Mouse (Mus musculus) thymus, adult 2 months (tissue): ENCODE measurements around the gene Lamb2. TPM values are rescaled to one million over a fixed set of nuclear protein-coding genes. Genes with fewer than 3 reads are reported as not detected.

Experiments used
- DNase-seq: peaks from one replicate; pipeline ENCODE4 v3.0.0; 2021
- H3K27ac ChIP-seq: fragments of 200-500 bp; 2 replicates; pipeline ENCODE4 v1.5.1; 2012; ENCODE audit warnings: low read length, control low read depth; ENCODE audit not compliant: control insufficient read depth, insufficient read depth
- H3K27me3 ChIP-seq: fragments of 200-500 bp; 2 replicates; pipeline ENCODE4 v1.6.1; 2012; ENCODE audit warnings: mild to moderate bottlenecking, low read length, moderate library complexity, mixed read lengths; ENCODE audit not compliant: control insufficient read depth, insufficient read depth
- H3K36me3 ChIP-seq: fragments of 200-500 bp; 2 replicates; pipeline ENCODE4 v1.6.1; 2012; ENCODE audit warnings: mild to moderate bottlenecking, low read length, moderate library complexity; ENCODE audit not compliant: control insufficient read depth, insufficient read depth
- H3K4me1 ChIP-seq: fragments of 200-500 bp; replicated peaks from 2 replicates; pipeline ENCODE4 v1.6.1; 2012; ENCODE audit warnings: low read length; ENCODE audit not compliant: control insufficient read depth, insufficient read depth
- H3K4me3 ChIP-seq: fragments of 200-500 bp; 2 replicates; pipeline ENCODE4 v1.5.1; 2012; ENCODE audit warnings: mild to moderate bottlenecking, low read length, control low read depth, moderate library complexity; ENCODE audit not compliant: control insufficient read depth, insufficient read depth
- CTCF ChIP-seq: fragments of 200-500 bp; IDR thresholded peaks from 2 replicates; pipeline ENCODE4 v1.5.1; 2012; ENCODE audit warnings: mild to moderate bottlenecking, control low read depth, low read length, moderate library complexity, borderline replicate concordance; ENCODE audit not compliant: control insufficient read depth, poor library complexity, insufficient read depth; ENCODE audit errors: extremely low read depth
- POLR2A ChIP-seq: fragments of 200-500 bp; IDR thresholded peaks from 2 replicates; pipeline ENCODE4 v1.6.1; 2012; ENCODE audit warnings: mild to moderate bottlenecking, low read length, control low read depth, moderate library complexity; ENCODE audit not compliant: control insufficient read depth, poor library complexity, insufficient read depth; ENCODE audit errors: extremely low read depth
- WGBS: fragments of 180-500 bp; shearing (Covaris S2); methylation state at CpG from one replicate; pipeline ENCODE4 v1.1.7; 2018; 5-methylcytosine and 5-hydroxymethylcytosine counted together
- polyA plus RNA-seq: library from polyadenylated mRNA; depleted of rRNA; stranded (reverse); fragments of >200 nt; gene quantifications from 2 replicates; pipeline ENCODE4 v1.2.3, GENCODE M21; 2012

Lamb2 gene
- polyA plus RNA-seq, 1 experiment: 33.7 TPM

DNA sequence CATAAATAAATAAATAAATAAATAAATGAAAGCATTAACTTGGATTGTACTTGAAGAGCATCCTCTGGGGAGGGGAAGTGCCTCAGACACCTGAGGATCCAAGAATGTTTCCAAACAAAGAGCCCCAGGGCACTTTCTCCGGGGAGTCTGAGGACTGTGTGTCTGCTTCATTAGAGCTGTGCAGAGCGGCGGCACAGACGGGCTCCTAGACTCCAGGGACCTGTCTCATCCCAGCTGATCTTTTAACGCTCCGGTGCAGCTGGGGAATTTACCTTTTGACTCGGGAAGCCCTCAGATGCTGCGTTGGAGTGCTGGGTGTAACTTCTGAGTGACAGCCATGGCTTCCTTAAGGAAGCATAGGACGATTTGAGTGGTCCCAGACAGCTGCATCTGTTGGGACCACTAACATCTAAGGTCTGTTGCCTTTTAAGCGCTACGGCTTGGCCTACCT lies 18.3 kb upstream of the Lamb2 start, which contains the start of gene Klhdc8b:
Gene Klhdc8b, minus strand, starts transcription at position 401 of the 451 bp plus-strand sequence.
- peak within 1 kb of the TSS; percentile 9; the same call in 1 of the 2 replicates for H3K27ac ChIP-seq
- peak within 1 kb of the TSS; percentile 77 for H3K4me3 ChIP-seq
- H3K36me3 ChIP-seq: peaks cover 18% of the 10 kb centered on the region
- H3K27me3 ChIP-seq: no peaks in the 10 kb centered on the region
- 37% methylated on average over 11 of the region's 11 CpGs for WGBS
- no peak for DNase-seq
- TF ChIP-seq CTCF (no peak), POLR2A (no peak)
- peaks cover 11% of the 10 kb centered on the region for H3K4me1 ChIP-seq

DNA sequence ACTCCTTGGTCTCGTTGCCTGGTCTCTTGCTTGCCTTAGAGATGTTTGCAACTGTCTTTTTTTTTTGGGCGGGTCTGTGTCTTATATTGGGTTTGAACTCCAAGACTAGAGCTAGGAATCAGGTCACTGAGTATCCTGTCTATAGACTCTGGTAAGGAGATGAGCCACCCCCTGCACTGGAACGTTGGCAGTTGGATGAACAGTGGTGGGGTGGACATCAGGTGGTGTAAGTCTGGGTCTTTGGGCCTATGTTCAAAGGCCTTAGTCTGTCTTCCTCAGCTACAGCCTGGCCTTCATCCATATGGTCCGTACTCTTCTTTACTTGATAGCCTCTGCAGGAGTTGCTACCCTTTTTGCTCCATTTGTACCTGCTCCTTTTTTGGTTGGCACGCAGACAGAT lies 17.9 kb upstream of the Lamb2 start:
- no peak overlapping the region for H3K27ac ChIP-seq

DNA sequence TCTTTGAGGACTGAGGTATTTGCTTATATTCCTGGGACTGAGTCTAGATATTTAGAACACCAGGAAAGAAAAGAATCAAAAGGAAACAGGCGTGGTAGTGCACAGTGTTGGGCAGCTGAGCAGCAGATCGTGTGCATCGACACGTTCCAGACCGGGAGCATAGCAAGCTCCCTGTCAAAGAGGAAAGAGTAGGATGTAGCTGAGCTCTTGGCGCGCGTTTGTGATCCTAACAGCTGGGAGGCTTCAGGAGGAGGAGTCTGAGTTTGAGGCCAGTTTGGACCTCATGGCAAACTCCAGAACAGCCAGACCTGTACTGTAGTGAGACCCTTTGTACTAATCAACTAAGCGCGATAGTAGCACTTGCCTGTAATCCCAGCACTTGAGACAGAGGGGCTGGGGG lies 17.3 kb upstream of the Lamb2 start:
- no peaks in the 10 kb centered on the region for H3K27me3 ChIP-seq
- DNase-seq: no peak
- H3K27ac ChIP-seq: no peak overlapping the region
- H3K4me1 ChIP-seq: peaks cover 11% of the 10 kb centered on the region
- TF ChIP-seq POLR2A: no peak
- no peak overlapping the region for H3K4me3 ChIP-seq
- H3K36me3 ChIP-seq: peaks cover 18% of the 10 kb centered on the region
- 95% methylated on average over 10 of the region's 10 CpGs for WGBS

More for the DNA sequence above, 17.9 kb upstream of the Lamb2 start:
- TF ChIP-seq CTCF (no peak), POLR2A (no peak)
- peaks cover 18% of the 10 kb centered on the region for H3K36me3 ChIP-seq
- no peak for DNase-seq
- no peaks in the 10 kb centered on the region for H3K27me3 ChIP-seq
- WGBS: 91% methylated on average over 5 of the region's 5 CpGs
- H3K4me3 ChIP-seq: no peak overlapping the region
- H3K4me1 ChIP-seq: peaks cover 11% of the 10 kb centered on the region

DNA sequence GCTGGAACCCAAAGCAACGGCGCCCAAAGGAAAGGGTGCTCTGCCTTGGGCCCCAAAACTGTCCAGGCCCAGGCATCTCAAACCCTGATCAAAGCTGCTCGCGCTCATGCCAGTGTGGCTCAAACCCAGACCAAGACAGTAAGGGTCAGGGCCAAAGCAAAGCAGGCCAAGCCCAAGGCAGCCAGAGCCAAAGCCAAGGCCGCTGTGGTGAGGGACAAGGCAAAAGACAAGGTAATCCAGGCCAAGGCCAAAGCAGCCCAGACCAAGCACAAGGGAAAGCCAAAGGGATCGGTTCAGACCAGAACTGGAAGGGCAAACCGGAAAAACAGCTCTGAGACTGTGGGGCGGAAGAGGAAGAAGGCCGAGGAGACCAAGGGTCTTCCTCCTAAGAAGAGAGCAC lies 15.8 kb upstream of the Lamb2 start:
- TF ChIP-seq CTCF (no peak), POLR2A (no peak)
- no peak overlapping the region for H3K4me3 ChIP-seq
- peaks cover 18% of the 10 kb centered on the region for H3K36me3 ChIP-seq
- DNase-seq: no peak
- no peaks in the 10 kb centered on the region for H3K27me3 ChIP-seq
- H3K4me1 ChIP-seq: peaks cover 11% of the 10 kb centered on the region
- 96% methylated on average over 9 of the region's 9 CpGs for WGBS
- no peak overlapping the region for H3K27ac ChIP-seq

DNA sequence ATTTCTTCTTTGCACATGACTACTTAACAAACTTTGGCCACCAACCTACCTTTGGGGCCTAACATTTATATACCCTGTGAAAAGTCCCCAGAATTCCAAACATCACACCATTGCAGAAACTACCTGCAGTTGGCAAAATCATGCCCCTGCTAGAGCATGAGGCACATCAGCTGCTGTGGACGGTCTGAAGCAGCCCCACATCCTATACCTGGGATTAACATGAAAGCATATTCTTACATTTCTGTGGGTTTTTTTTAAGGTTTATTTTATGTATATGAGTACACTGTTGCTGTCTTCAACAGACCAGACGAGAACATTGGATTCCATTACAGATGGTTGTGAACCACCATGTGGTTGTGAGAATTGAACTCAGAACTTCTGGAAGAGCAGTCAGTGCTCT lies 13.3 kb upstream of the Lamb2 start:
- WGBS: 95% methylated on average over 2 of the region's 2 CpGs
- H3K27ac ChIP-seq: no peak overlapping the region
- no peak for DNase-seq
- no peaks in the 10 kb centered on the region for H3K27me3 ChIP-seq
- no peak overlapping the region for H3K4me3 ChIP-seq
- peaks cover 9% of the 10 kb centered on the region for H3K4me1 ChIP-seq
- TF ChIP-seq POLR2A: no peak
- no peak for TF ChIP-seq CTCF
- H3K36me3 ChIP-seq: peaks cover 18% of the 10 kb centered on the region

DNA sequence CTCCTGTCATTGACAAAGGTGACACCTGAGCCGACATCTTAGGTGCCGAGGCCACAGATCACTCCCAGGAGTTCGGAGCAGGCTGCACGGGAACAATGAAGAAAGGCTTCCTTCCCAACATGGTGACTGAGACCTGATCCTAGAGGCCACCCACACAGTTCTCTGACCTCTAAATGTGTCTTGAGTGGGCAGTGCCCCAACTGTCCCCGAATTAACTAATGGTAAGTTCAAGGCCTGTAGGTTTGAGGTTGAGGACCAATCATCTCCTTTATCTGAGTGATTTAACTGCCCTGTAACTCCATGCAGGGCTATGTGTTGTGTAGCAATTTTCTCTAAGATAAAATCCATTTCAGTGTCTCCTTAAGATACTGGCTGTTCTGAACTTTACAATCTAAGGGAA lies 10.1 kb upstream of the Lamb2 start:
- no peak for DNase-seq
- WGBS: 96% methylated on average over 5 of the region's 5 CpGs
- TF ChIP-seq POLR2A: no peak
- TF ChIP-seq CTCF: no peak

DNA sequence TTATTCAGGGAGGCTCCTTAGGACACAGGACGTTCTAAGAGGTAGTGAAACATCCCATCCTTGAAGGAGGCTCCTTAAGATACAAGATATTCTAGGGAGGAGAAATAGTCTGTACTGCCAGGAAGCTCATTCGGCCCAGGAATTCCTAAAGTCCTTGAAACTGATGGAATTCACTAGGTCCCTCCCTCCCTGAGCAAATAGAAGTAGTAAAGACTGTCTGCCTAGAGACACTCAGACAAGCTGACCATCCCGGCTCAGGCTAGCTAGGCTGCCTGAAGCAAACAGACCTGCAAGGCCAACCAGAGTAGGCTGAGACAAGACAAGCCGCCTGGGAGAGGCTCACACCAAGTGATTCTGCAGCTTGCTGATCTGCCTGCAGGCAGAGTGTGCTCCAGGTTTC lies 9.7 kb upstream of the Lamb2 start:
- Histone ChIP-seq H3K36me3 (peaks cover 3% of the 10 kb centered on the region; the same call in 1 of the 2 replicates), H3K27ac (no peak overlapping the region), H3K4me3 (no peak overlapping the region), H3K4me1 (no peaks in the 10 kb centered on the region), H3K27me3 (no peaks in the 10 kb centered on the region)
- no peak for DNase-seq
- TF ChIP-seq CTCF (no peak), POLR2A (no peak)
- 85% methylated on average over 4 of the region's 4 CpGs for WGBS

More for the DNA sequence above, 10.1 kb upstream of the Lamb2 start:
- no peaks in the 10 kb centered on the region for H3K27me3 ChIP-seq
- no peaks in the 10 kb centered on the region for H3K4me1 ChIP-seq
- peaks cover 4% of the 10 kb centered on the region; the same call in 1 of the 2 replicates for H3K36me3 ChIP-seq
- H3K4me3 ChIP-seq: no peak overlapping the region
- H3K27ac ChIP-seq: no peak overlapping the region
